1 mouse cellular context compared by ENCODE assay signal in genomic region chr17:35825109-35825850, GRCm38 (mm10).
TF ChIP-seq lines count a peak whose summit lies in the region.

No protein-coding gene starts in this region.

TF ChIP-seq in MEL, 35 proteins besides CTCF, POLR2A, EP300 and RAD21:
- TF ChIP-seq POLR2AphosphoS2 (IDR thresholded peaks at IDR 0.05; ENCODE audit: low read length) (no peak), MYB (IDR thresholded peaks at IDR 0.05; ENCODE audit: low read depth, low read length) (peak; percentile 53; the same call in 1 of the 2 replicates), KAT2A (conservative IDR thresholded peaks at IDR 0.05; ENCODE audit: low read depth, low read length) (no peak), ZC3H11A (IDR thresholded peaks at IDR 0.05; ENCODE audit: low read depth, low read length) (no peak), MAFK (IDR thresholded peaks at IDR 0.05; ENCODE audit: borderline replicate concordance, low read depth, low read length) (no peak), USF2 (IDR thresholded peaks at IDR 0.05; ENCODE audit: borderline replicate concordance in 1 of 2, insufficient read depth in 1 of 2, low read depth in 1 of 2, low read length in 2 of 2) (no peak), MYC (IDR thresholded peaks at IDR 0.05; ENCODE audit: low read depth, low read length) (no peak), GABPA (IDR thresholded peaks at IDR 0.05; ENCODE audit: low read depth, low read length) (no peak), TAL1 (IDR thresholded peaks at IDR 0.05; ENCODE audit: low read length) (peak; percentile 77), USF1 (IDR thresholded peaks at IDR 0.05; ENCODE audit: low read depth, low read length) (no peak), UBTF (IDR thresholded peaks at IDR 0.05; ENCODE audit: borderline replicate concordance, insufficient read depth, low read depth, low read length) (no peak), JUND (IDR thresholded peaks at IDR 0.05; ENCODE audit: low read depth, low read length) (no peak), ZNF384 (IDR thresholded peaks at IDR 0.05; ENCODE audit: low read depth, low read length) (no peak), E2F4 (IDR thresholded peaks at IDR 0.05; ENCODE audit: borderline replicate concordance, low read depth, low read length) (no peak), ZMIZ1 (IDR thresholded peaks at IDR 0.05; ENCODE audit: low read depth, low read length) (no peak), ELF1 (IDR thresholded peaks at IDR 0.05; ENCODE audit: low read depth, low read length) (no peak), MEF2A (IDR thresholded peaks at IDR 0.05; ENCODE audit: extremely low read depth, insufficient replicate concordance, low read depth, low read length, poor library complexity, severe bottlenecking) (no peak), NRF1 (IDR thresholded peaks at IDR 0.05; ENCODE audit: insufficient read depth, low read depth, low read length, poor library complexity, severe bottlenecking) (no peak), HCFC1 (IDR thresholded peaks at IDR 0.05; ENCODE audit: low read depth, low read length) (no peak), MAZ (IDR thresholded peaks at IDR 0.05; ENCODE audit: low read depth, low read length) (peak; percentile 45; the same call in 1 of the 2 replicates), SMC3 (IDR thresholded peaks at IDR 0.05; ENCODE audit: low read depth, low read length) (no peak), RCOR1 (IDR thresholded peaks at IDR 0.05; ENCODE audit: low read depth, low read length) (peak; percentile 73; the same call in 1 of the 2 replicates), MXI1 (IDR thresholded peaks at IDR 0.05; ENCODE audit: low read depth, low read length) (no peak), TBP (IDR thresholded peaks at IDR 0.05; ENCODE audit: low read depth, low read length) (no peak), MAX (IDR thresholded peaks at IDR 0.05; ENCODE audit: low read length) (no peak), GATA1 (IDR thresholded peaks at IDR 0.05; ENCODE audit: low read depth, low read length) (peak; percentile 79), CHD2 (IDR thresholded peaks at IDR 0.05; ENCODE audit: low read length) (no peak), CHD1 (IDR thresholded peaks at IDR 0.05; ENCODE audit: low read depth, low read length) (no peak), POLR2AphosphoS5 (IDR thresholded peaks at IDR 0.05; ENCODE audit: borderline replicate concordance, low read depth, low read length) (no peak), BHLHE40 (IDR thresholded peaks at IDR 0.05; ENCODE audit: borderline replicate concordance, low read depth, low read length) (0 out of 2 replicates have a peak, but pooled peaks have one; percentile 29), SIN3A (IDR thresholded peaks at IDR 0.05; ENCODE audit: low read length) (peak; percentile 39), TCF12 (IDR thresholded peaks at IDR 0.05; ENCODE audit: low read depth, low read length) (peak; percentile 79), ETS1 (IDR thresholded peaks at IDR 0.05; ENCODE audit: low read depth, low read length) (peak; percentile 46; the same call in 1 of the 2 replicates), NELFE (IDR thresholded peaks at IDR 0.05; ENCODE audit: low read depth, low read length) (no peak)
